Mouse (Mus musculus) induced T-regulatory cell, adult 2 months (primary cell): ENCODE measurements at regions not wholly inside any gene's neighbourhood (a gene's known extent, or its start where the extent isn't known, plus 50 kb on each side); places are given as distances from the start of the nearest gene placed in this dataset.
"Not testable (repeated sequence)": the region's sequence is repeated elsewhere in the genome, so short reads cannot be mapped to it uniquely, and the experiment has no call there.

Experiments used
- DNase-seq: peaks from one replicate; pipeline ENCODE4 v3.0.0-alpha.2; 2012; ENCODE audit warnings: low read depth

DNA sequence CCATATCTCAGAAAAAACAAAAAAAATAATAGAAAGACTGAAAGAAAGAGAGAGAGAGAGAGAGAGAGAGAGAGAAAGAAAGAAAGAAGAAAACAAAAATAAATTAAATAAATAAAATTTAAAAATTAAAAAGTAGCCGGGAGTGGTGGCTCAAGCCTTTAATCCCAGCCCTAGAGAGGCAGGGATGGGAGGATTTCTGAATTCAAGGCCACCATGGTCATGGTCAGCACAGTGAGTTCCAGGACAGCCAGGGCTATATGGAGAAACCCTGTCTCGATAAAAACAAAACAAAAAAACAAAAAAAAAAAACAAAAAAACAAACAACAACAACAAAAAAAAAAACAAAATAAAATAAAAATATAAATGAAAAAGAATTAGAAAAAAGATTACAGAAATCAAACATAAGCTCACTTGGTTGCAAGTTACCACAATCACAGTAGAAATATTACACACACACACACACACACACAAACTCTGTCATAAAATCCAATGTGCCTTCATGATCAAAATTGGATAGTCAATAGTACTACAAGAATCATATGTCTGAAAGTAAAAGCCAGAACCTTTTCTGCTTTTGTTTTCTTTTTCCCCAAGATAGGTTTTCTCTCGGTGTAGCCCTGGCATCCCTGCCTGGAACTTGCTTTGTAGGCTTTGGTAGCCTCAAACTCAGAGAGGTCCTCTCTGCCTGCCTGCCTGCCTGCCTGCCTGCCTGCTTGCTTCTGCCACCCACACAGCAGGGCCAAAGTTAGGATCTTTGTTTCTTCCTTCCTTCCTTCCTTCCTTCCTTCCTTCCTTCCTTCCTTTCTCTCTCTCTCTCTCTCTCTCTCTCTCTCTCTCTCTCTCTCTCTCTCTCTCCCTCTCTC, 476.1 kb upstream of the Olfr161 start:
- DNase-seq = not testable (repeated sequence)

DNA sequence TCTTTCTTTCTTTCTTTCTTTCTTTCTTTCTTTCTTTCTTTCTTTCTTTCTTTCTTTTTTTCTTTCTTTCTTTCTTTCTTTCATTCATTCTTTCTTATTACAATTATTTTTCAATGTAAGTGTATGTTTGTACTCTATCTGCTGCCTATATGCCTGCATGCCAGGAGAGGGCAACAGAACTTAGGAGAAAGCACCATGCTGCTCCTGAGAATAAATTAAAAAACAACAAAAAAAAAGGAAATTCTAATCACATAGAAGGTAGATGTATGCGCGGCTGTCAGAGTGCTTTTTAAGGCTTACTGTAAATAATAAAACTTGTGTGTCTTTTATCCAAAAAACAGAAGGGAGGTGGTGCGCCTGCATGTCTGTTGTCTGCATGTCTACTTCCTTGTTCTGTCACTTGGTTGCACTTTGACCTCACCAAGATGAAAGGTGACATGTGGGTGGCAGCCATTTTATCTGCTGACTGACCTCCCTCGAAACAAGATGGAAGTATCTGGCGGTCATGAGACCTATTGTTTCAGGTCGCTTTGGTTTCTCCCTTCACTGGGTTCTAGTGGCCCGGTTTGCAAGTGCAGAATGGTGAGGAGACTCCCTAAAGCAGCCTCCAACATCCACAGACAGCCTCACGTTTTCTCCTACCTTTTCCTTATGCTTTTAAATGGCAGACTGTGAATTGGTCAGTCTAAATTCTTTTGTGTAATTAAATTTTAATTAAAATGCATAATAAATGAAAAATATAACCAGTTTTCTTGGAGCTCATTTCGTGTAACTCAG, 475.3 kb upstream of the Olfr161 start:
- DNase-seq = peak; percentile 47

DNA sequence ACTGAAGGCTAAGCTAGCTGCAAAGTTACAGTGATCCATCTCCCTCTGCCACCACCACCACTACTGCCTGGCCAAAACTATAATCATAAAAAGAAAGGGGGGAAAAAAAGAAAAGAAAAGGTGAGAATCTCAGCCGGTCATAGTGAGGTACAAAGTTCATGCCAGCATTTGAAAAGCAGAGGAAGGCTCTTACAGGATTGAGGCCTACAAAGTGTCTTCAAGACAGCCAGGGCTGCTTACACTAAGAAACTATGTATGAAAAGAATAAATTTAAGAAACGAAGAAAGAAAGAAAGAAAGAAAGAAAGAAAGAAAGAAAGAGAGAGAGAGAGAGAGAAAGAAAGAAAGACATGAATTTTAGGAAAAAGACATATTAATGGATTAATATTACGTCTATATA, 474.7 kb upstream of the Olfr161 start:
- DNase-seq = peak; percentile 16

DNA sequence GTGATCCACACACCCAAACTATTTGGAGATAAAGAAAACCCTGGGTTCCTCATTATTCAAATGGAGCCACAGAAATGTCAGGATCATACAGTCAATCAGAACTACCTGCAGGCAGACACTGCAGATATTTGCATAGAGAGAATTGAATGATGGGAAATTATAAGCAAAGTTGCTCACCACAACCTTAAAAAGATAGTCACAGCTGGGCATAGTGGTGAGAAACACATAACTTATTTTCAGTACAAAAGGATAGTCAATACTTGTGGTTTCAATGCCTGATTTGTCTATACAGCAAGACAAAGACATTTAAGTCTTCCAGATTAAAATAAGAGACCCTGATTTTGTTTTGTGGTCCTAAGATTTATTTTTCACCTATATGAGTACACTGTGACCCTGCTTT, 469.6 kb upstream of the Olfr161 start:
- not testable (repeated sequence) for DNase-seq

DNA sequence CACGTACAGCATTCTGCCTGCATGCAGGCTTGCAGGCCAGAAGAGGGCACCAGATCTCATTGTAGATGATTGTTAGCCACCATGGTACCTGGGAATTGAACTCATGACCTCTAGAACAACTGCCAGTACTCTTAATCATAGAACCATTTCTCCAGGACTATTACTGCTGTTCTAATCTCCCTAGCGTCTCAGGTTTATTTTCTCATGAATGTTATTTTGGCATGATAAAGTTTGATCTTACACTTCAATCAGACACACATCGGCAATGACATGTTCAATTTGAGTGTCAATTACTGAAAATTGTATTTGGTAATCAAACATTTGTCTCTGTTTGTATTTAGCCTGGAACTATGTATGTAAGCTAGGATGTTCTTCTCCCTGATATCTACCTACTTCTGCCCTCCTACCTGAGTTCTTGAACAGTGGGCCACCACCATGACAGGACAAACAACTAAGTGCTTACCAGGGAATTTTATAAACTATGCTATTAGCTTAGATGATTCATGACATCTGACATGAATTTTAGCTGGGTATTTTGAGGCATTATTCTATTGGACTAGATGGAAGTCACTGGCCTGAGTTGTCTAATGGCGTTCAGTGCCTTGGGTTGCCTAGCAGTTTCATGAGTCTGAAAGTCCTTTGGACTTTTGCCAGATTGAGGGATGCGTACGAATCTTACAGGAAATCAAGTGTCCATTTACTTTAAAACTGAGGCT, 468.5 kb upstream of the Olfr161 start:
- DNase-seq = peak; percentile 1

DNA sequence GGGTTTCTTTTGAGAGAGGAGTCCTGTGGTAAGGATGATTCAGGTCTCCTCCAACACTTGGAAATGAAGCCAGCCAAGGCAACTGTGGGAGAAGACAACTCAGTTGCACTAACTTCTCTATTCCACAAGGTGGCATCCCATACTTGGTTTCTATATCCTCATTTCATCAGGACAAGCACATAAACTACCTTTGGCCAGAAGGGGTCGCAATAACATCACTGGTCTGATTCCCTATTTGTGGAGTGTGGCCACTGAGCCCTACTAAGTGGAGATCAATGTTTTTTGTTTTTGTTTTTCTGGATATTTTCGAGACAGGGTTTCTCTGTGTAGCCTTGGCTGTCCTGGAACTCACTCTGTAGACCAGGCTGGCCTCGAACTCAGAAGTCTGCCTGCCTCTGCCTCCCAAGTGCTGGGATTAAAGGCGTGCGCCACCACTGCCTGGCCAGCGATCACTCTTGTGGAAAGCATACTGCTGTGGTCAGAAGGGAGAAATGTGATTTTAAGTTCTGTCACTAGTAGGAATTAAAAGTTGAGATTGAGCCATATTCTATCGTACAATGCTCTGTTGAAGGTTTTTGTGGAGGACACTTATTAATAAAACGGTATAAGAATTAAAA, 467.9 kb upstream of the Olfr161 start:
- DNase-seq = peak; percentile 64

DNA sequence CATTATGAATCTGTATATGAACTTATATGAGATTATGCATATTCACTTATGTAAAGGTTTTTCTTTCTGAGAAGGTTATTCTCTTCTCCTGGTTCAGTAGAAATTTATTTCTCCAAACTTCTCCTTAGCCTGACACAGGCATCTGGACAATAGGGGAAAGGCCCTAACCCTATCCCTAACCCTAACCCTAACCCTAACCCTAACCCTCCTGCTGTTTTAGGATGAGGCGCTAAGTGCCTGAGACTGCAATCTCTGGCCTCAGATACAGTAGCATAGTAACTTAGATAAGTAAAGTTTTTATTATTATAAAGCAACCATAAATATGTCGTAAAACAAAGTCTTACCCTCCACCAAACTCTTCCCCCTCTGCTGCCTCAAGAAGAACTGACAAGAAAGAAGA, 463.5 kb upstream of the Olfr161 start:
- not testable (repeated sequence) for DNase-seq
